Mouse (Mus musculus): Measurements from ENCODE around the gene Rer1. TPM values are rescaled to one million over a fixed set of nuclear protein-coding genes. Genes with fewer than 3 reads are reported as not detected.

The Rer1 gene
- polyA plus RNA-seq (2016; fragmentation: Nextera tagmentation; extraction: Ambion mirVana), result 130 and 137 TPM in 2 replicates

DNA sequence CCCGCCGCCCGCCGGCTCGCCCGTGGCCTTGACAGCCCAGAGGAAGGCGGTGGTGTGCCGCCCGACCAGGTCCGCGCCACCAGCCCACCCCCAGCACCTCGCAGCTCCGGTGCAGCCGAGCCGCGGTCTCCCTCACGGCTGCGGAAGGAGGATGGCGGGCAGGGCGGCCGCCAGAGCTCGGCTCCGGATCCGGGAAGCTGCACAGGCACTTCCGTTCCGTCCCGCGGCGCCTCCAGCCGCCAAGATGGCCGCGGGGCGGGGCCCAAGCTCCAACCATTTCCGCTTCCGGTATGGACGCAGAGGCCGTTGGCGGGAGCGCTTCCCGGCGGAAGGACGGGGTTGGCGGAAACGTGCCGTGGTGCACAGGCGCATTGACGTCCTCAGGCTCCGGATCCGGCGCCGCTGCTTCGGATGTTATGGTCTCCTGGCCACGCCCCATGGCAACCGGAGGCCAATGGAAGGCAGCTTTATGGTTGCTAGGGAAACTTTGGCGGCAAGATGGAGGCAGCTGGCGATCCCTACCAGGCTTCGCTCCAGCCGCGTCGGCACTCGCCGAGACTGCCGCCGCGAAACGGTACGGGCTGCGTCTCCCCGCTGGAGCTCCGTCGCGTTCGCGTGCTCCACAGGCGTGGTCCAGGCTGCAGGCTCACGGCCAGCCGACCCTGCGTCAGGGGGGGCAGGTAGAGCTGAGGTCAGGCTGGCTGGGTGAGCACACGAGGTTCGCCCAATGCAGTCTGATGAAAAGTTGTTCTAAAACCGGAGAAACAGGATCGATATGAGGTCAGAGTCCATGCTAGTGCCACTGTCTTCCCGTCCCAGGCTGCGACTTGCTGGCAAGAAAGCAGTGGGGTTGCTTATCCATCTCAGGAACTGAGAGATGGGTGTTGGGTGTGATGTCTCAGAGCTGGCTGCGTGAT lies at the start of gene Rer1, which contains the start of gene Morn1:
Gene Rer1 (minus strand): TSS at position 275 of the 917 bp plus-strand sequence.
Gene Morn1 (plus strand): TSS at position 470 of the 917 bp plus-strand sequence.
- Histone ChIP-seq H3K9me3 (replicated peaks) (no peaks in the 10 kb centered on the region), H3K9ac (peak within 1 kb of the TSS; percentile 95), H3K27ac (peak within 1 kb of the TSS; percentile 94), H3K4me2 (replicated peaks) (peak within 1 kb of the TSS; percentile 93), H3K27me3 (no peaks in the 10 kb centered on the region), H3K36me3 (peaks cover 37% of the 10 kb centered on the region), H3K4me3 (peak within 1 kb of the TSS; percentile 98), H3K4me1 (peaks cover 24% of the 10 kb centered on the region)
- peak; percentile 97 for ATAC-seq (ENCODE audit: low FRiP score)
- under 1% methylated on average over 83 of the region's 85 CpGs for WGBS

- no peak overlapping the region for H3K9ac ChIP-seq
- no peaks in the 10 kb centered on the region for H3K9me3 ChIP-seq (replicated peaks)
- H3K4me3 ChIP-seq, result no peak overlapping the region
- peak; percentile 17; the same call in 1 of the 2 replicates for ATAC-seq (ENCODE audit: low FRiP score)
- H3K4me2 ChIP-seq (replicated peaks), result no peak overlapping the region
- no peaks in the 10 kb centered on the region for H3K36me3 ChIP-seq
- WGBS, result 89% methylated on average over 7 of the region's 7 CpGs
- H3K27ac ChIP-seq, result peak overlapping the region; percentile 52; the same call in 1 of the 2 replicates
- H3K4me1 ChIP-seq, result peaks cover 52% of the 10 kb centered on the region
- H3K27me3 ChIP-seq, result no peaks in the 10 kb centered on the region; the same call in 1 of the 2 replicates
Measured at GRCm38 (mm10) chr4:155134686-155135172, 48.5 kb upstream of the Rer1 start.

GRCm38 (mm10) chr4:155133658-155134417 lies 47.7 kb upstream of the Rer1 start:
- H3K27ac ChIP-seq, result peak overlapping the region; percentile 52
- ATAC-seq (ENCODE audit: low FRiP score), result no peak
- H3K9me3 ChIP-seq (replicated peaks), result no peaks in the 10 kb centered on the region
- H3K4me2 ChIP-seq (replicated peaks), result 0 out of 2 replicates have a peak overlapping the region, but pooled peaks have one; percentile 0
- H3K9ac ChIP-seq, result peak overlapping the region; percentile 32; the same call in 1 of the 2 replicates
- no peak overlapping the region for H3K4me3 ChIP-seq
- peaks cover 52% of the 10 kb centered on the region for H3K4me1 ChIP-seq
- WGBS, result 32% methylated on average over 20 of the region's 20 CpGs
- H3K27me3 ChIP-seq, result no peaks in the 10 kb centered on the region; the same call in 1 of the 2 replicates
- H3K36me3 ChIP-seq, result no peaks in the 10 kb centered on the region

DNA sequence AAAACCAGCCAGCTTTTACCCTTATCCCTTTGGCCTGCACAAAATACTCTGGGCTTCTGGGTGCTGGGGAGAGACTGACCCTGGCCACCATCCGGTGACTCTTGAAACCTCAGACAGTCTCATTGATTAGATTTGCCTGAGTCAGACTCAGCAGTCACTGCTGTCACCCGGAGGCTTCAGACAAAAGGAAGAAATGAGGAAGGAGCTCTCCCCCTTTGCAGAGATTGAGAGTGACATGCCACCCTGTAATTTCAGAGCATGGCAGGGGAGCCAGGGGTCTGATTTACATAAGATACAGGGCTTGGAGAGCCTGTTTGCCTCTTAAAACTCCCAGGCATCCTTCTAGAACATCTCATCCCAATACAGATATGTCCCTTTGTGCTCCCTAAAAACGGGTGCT lies 47.0 kb upstream of the Rer1 start:
- Histone ChIP-seq H3K9me3 (replicated peaks) (no peaks in the 10 kb centered on the region), H3K9ac (no peak overlapping the region), H3K27me3 (no peaks in the 10 kb centered on the region; the same call in 1 of the 2 replicates), H3K4me1 (peaks cover 48% of the 10 kb centered on the region), H3K4me3 (no peak overlapping the region), H3K36me3 (no peaks in the 10 kb centered on the region), H3K4me2 (replicated peaks) (no peak overlapping the region), H3K27ac (peak overlapping the region; percentile 52)
- ATAC-seq (ENCODE audit: low FRiP score), result no peak
- WGBS, result 24% methylated on average over 3 of the region's 3 CpGs

- H3K4me2 ChIP-seq (replicated peaks), result no peak overlapping the region
- no peaks in the 10 kb centered on the region for H3K36me3 ChIP-seq
- 75% methylated on average over 7 of the region's 7 CpGs for WGBS
- peaks cover 48% of the 10 kb centered on the region for H3K4me1 ChIP-seq
- H3K27ac ChIP-seq, result no peak overlapping the region
- H3K9ac ChIP-seq, result no peak overlapping the region
- no peak for ATAC-seq (ENCODE audit: low FRiP score)
- no peak overlapping the region for H3K4me3 ChIP-seq
- no peaks in the 10 kb centered on the region for H3K27me3 ChIP-seq
- H3K9me3 ChIP-seq (replicated peaks), result no peaks in the 10 kb centered on the region
Measured at GRCm38 (mm10) chr4:155130616-155131015, 44.4 kb upstream of the Rer1 start.

DNA sequence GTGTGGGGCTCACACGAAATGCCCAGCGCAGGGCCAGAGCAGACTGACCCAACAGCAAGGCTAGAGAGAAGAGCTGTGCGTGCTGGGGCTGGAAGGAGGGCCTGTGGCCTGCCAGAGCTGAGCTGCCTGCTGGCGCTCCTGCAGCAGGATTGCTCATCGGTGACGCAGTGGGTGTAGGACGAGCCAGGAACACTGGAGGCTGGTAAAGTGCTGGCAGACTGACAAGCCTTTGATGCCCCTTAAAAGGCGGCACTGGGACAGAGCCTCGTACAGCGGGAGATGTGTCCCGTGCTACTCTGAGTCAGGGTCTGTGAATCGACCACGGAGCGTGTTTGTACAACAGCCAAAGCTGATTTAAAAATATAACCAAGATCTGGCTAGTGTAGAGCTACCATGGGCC lies 43.8 kb upstream of the Rer1 start:
- Histone ChIP-seq H3K27me3 (no peaks in the 10 kb centered on the region), H3K4me1 (peaks cover 42% of the 10 kb centered on the region), H3K9ac (no peak overlapping the region), H3K4me3 (no peak overlapping the region), H3K27ac (peak overlapping the region; percentile 13; the same call in 1 of the 2 replicates), H3K9me3 (replicated peaks) (no peaks in the 10 kb centered on the region), H3K4me2 (replicated peaks) (no peak overlapping the region), H3K36me3 (no peaks in the 10 kb centered on the region)
- no peak for ATAC-seq (ENCODE audit: low FRiP score)
- 76% methylated on average over 14 of the region's 14 CpGs for WGBS

GRCm38 (mm10) chr4:155129132-155129917 lies 43.1 kb upstream of the Rer1 start:
- Histone ChIP-seq H3K9ac (no peak overlapping the region), H3K4me3 (no peak overlapping the region), H3K4me2 (replicated peaks) (no peak overlapping the region), H3K27ac (peak overlapping the region; percentile 13; the same call in 1 of the 2 replicates), H3K4me1 (peaks cover 41% of the 10 kb centered on the region), H3K27me3 (no peaks in the 10 kb centered on the region), H3K9me3 (replicated peaks) (no peaks in the 10 kb centered on the region), H3K36me3 (no peaks in the 10 kb centered on the region)
- ATAC-seq (ENCODE audit: low FRiP score), result no peak
- WGBS, result 92% methylated on average over 10 of the region's 10 CpGs

DNA sequence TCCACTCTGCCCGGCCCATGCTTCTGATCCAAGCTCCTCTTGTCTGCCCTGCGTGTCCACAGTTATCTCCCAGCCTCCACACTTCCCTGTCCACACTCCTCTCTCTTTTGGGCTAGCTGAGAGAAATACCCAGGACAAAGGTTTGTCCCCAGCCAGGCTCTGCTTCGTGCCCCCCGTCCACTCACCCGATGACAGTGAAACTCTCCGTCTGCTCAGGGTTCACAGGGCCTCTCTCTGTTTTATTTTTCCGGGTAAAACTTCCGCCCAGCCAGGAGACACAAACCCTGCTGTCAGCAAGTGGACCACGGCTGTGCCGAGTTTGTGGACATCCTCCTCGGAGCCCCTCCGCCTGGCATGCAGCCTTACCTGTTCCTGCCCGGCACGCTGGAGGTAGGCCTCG lies 42.2 kb upstream of the Rer1 start:
- Histone ChIP-seq H3K9me3 (replicated peaks) (no peaks in the 10 kb centered on the region), H3K27me3 (no peaks in the 10 kb centered on the region), H3K4me1 (peaks cover 37% of the 10 kb centered on the region), H3K36me3 (no peaks in the 10 kb centered on the region), H3K27ac (no peak overlapping the region), H3K4me2 (replicated peaks) (no peak overlapping the region), H3K9ac (no peak overlapping the region), H3K4me3 (no peak overlapping the region)
- no peak for ATAC-seq (ENCODE audit: low FRiP score)
- 84% methylated on average over 15 of the region's 15 CpGs for WGBS

- no peak overlapping the region for H3K4me3 ChIP-seq
- ATAC-seq (ENCODE audit: low FRiP score), result no peak
- peaks cover 46% of the 10 kb centered on the region for H3K4me1 ChIP-seq
- H3K36me3 ChIP-seq, result no peaks in the 10 kb centered on the region
- H3K4me2 ChIP-seq (replicated peaks), result no peak overlapping the region
- H3K9ac ChIP-seq, result no peak overlapping the region
- no peaks in the 10 kb centered on the region for H3K9me3 ChIP-seq (replicated peaks)
- H3K27ac ChIP-seq, result no peak overlapping the region
- WGBS, result 65% methylated on average over 7 of the region's 7 CpGs
- H3K27me3 ChIP-seq, result no peaks in the 10 kb centered on the region
Measured at GRCm38 (mm10) chr4:155126602-155127372, 40.6 kb upstream of the Rer1 start.

GRCm38 (mm10) chr4:155126194-155126593 lies 40.0 kb upstream of the Rer1 start:
- Histone ChIP-seq H3K36me3 (no peaks in the 10 kb centered on the region), H3K4me3 (no peak overlapping the region), H3K9ac (no peak overlapping the region), H3K4me1 (peaks cover 47% of the 10 kb centered on the region), H3K27me3 (no peaks in the 10 kb centered on the region), H3K27ac (no peak overlapping the region), H3K9me3 (replicated peaks) (no peaks in the 10 kb centered on the region), H3K4me2 (replicated peaks) (no peak overlapping the region)
- no peak for ATAC-seq (ENCODE audit: low FRiP score)
- 87% methylated on average over 5 of the region's 5 CpGs for WGBS

GRCm38 (mm10) chr4:155125310-155125709 lies 39.1 kb upstream of the Rer1 start:
- Histone ChIP-seq H3K4me3 (no peak overlapping the region), H3K9ac (no peak overlapping the region), H3K4me2 (replicated peaks) (no peak overlapping the region), H3K9me3 (replicated peaks) (no peaks in the 10 kb centered on the region), H3K27ac (no peak overlapping the region), H3K4me1 (peaks cover 48% of the 10 kb centered on the region), H3K27me3 (no peaks in the 10 kb centered on the region), H3K36me3 (no peaks in the 10 kb centered on the region)
- 62% methylated on average over 7 of the region's 7 CpGs for WGBS
- no peak for ATAC-seq (ENCODE audit: low FRiP score)
